Mouse (Mus musculus): Measurements from ENCODE around the gene Mras. TPM values are rescaled to one million over a fixed set of nuclear protein-coding genes. Genes with fewer than 3 reads are reported as not detected.

The Mras gene
- total and polyA plus RNA-seq, 2 experiments from 2014 or later = 74.0 to 75.5 TPM

DNA sequence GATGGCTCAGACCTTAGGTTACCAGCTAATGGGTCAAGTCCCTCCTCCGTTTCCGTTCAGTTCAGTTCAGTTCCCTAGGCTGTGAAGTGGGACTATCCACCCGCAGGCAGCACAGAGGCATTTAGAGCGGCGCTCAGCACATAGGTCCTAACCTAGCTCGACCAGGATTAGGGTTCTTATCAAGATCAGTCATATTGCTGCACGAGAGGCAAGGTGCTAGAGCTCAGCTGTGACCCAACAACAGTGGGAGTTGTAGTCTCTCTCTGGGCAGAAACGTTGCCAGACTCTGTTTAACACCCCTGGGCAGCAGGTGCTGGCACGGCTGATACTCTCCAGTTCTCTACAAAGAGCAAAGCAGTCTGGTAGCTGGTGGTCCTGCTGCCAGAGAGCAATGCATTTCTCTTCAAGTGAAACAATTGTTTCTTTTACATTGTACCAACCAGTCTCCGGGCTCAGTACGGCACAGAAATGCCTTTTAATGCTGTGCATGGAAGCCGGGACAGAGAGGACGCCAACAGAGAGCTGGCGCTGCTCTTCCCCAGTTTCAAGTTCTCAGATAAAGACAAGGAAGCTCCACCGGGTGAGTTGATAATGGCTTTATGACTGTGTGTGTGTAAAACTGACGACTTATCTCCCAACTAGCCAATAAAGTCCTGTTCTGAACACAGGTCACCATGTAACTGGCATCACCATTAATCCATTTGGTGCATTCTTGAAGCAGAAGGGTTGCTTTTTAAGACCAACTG, 33.3 kb upstream of the Mras start:
- Histone ChIP-seq H3K27me3 (ENCODE audit: insufficient read depth, low read length) (no peaks in the 10 kb centered on the region), H3K27ac (no peak overlapping the region), H3K9ac (replicated peaks; ENCODE audit: low read length) (no peak overlapping the region), H3K4me1 (ENCODE audit: insufficient read depth, low read length) (no peaks in the 10 kb centered on the region), H3K36me3 (ENCODE audit: insufficient read depth, low read length) (0 out of 2 replicates have a peak, but pooled peaks cover 1% of the 10 kb centered on the region), H3K4me2 (ENCODE audit: low read depth, low read length) (no peak overlapping the region), H3K9me3 (ENCODE audit: low read length) (no peaks in the 10 kb centered on the region), H3K4me3 (ENCODE audit: low read length) (no peak overlapping the region)
- no peak for TF ChIP-seq CTCF (IDR thresholded peaks at IDR 0.05; ENCODE audit: low read depth)
- 58% methylated on average over 16 of the region's 16 CpGs for WGBS
- ATAC-seq (no peak), DNase-seq (ENCODE audit: low spot score) (no peak)

- Histone ChIP-seq H3K4me3 (ENCODE audit: low read length) (no peak overlapping the region), H3K27ac (no peak overlapping the region), H3K9me3 (ENCODE audit: low read length) (no peaks in the 10 kb centered on the region), H3K36me3 (ENCODE audit: insufficient read depth, low read length) (no peaks in the 10 kb centered on the region), H3K4me1 (ENCODE audit: insufficient read depth, low read length) (no peaks in the 10 kb centered on the region), H3K9ac (replicated peaks; ENCODE audit: low read length) (no peak overlapping the region), H3K27me3 (ENCODE audit: insufficient read depth, low read length) (no peaks in the 10 kb centered on the region), H3K4me2 (ENCODE audit: low read depth, low read length) (no peak overlapping the region)
- WGBS = 66% methylated on average over 8 of the region's 8 CpGs
- peak; percentile 48 for TF ChIP-seq CTCF (IDR thresholded peaks at IDR 0.05; ENCODE audit: low read depth)
- DNase-seq (ENCODE audit: low spot score) = no peak
- ATAC-seq = 0 out of 2 replicates have a peak, but pooled peaks have one; percentile 21
Observed at GRCm38 (mm10) chr9:99469681-99470273, 32.6 kb upstream of the Mras start.

GRCm38 (mm10) chr9:99468572-99468971, 31.4 kb upstream of the Mras start:
- ATAC-seq (peak; percentile 52), DNase-seq (ENCODE audit: low spot score) (peak; percentile 54)
- no peaks in the 10 kb centered on the region for H3K4me1 ChIP-seq (ENCODE audit: insufficient read depth, low read length)
- H3K36me3 ChIP-seq (ENCODE audit: insufficient read depth, low read length) = no peaks in the 10 kb centered on the region
- 79% methylated on average over 9 of the region's 9 CpGs for WGBS
- H3K27ac ChIP-seq = no peak overlapping the region
- TF ChIP-seq CTCF (IDR thresholded peaks at IDR 0.05; ENCODE audit: low read depth) = no peak
- H3K9me3 ChIP-seq (ENCODE audit: low read length) = no peaks in the 10 kb centered on the region
- no peak overlapping the region for H3K4me2 ChIP-seq (ENCODE audit: low read depth, low read length)
- no peak overlapping the region for H3K4me3 ChIP-seq (ENCODE audit: low read length)
- H3K27me3 ChIP-seq (ENCODE audit: insufficient read depth, low read length) = no peaks in the 10 kb centered on the region
- H3K9ac ChIP-seq (replicated peaks; ENCODE audit: low read length) = no peak overlapping the region

GRCm38 (mm10) chr9:99464876-99465275, 27.7 kb upstream of the Mras start:
- Histone ChIP-seq H3K27ac (no peak overlapping the region), H3K4me1 (ENCODE audit: insufficient read depth, low read length) (no peaks in the 10 kb centered on the region), H3K27me3 (ENCODE audit: insufficient read depth, low read length) (no peaks in the 10 kb centered on the region), H3K4me2 (ENCODE audit: low read depth, low read length) (no peak overlapping the region), H3K4me3 (ENCODE audit: low read length) (no peak overlapping the region), H3K36me3 (ENCODE audit: insufficient read depth, low read length) (no peaks in the 10 kb centered on the region), H3K9me3 (ENCODE audit: low read length) (no peaks in the 10 kb centered on the region), H3K9ac (replicated peaks; ENCODE audit: low read length) (no peak overlapping the region)
- no peak for TF ChIP-seq CTCF (IDR thresholded peaks at IDR 0.05; ENCODE audit: low read depth)
- DNase-seq (ENCODE audit: low spot score) (peak; percentile 30), ATAC-seq (no peak)
- 69% methylated on average over 6 of the region's 6 CpGs for WGBS

DNA sequence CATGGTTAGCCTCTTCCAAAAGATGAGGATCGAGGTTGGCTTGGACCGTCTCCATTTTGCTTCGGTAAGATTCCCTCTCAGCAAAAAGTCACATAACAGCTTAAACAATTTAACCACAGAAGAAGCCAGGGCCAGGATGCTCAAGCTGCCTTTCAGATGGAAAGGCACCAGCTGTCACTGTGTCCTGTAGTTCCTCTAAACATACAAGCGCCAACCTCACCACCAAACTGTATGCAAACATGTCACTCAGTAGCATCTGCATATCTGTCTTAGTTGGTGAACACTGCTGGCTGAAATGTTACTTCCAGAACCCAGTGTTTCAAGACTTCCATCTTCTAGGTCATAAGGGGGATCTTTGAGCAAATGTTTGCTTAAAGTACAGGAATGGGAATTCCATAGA, 22.5 kb upstream of the Mras start:
- Histone ChIP-seq H3K9me3 (ENCODE audit: low read length) (no peaks in the 10 kb centered on the region), H3K27ac (no peak overlapping the region), H3K4me3 (ENCODE audit: low read length) (no peak overlapping the region), H3K36me3 (ENCODE audit: insufficient read depth, low read length) (no peaks in the 10 kb centered on the region), H3K9ac (replicated peaks; ENCODE audit: low read length) (no peak overlapping the region), H3K4me1 (ENCODE audit: insufficient read depth, low read length) (no peaks in the 10 kb centered on the region), H3K27me3 (ENCODE audit: insufficient read depth, low read length) (no peaks in the 10 kb centered on the region), H3K4me2 (ENCODE audit: low read depth, low read length) (no peak overlapping the region)
- 85% methylated on average over 4 of the region's 4 CpGs for WGBS
- no peak for DNase-seq (ENCODE audit: low spot score)
- ATAC-seq = no peak
- no peak for TF ChIP-seq CTCF (IDR thresholded peaks at IDR 0.05; ENCODE audit: low read depth)

DNA sequence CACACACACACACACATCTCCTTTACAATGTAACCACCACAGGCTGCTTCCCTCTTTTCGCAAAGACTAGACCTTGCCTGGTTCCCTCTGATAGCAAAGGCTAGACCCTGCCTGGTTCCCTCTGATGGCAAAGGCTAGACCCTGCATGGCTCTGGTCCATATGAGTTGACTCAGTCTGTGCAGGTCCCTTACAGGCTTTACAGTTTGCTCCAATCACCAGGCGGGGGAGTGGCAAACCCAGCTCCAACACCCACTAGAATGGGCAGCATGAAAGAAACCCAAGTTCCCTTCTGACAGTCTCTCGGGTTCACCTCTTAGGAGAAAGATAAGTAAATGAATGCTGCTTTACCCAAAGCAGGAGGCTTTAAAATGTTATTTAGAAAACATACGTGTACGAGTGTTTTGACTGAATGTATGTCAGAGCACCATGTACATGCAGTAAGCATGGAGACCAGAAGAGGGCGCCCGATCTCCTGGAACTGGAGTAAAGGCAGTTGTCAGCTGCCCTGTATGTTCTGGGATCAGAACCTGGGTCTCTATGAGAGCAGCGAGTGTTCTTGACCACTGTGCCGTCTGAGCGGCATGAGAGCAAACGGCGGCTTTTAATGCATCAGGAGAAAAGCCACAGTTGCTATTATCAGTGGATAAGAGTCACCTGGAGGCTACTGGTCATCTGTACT, 21.5 kb upstream of the Mras start:
- Histone ChIP-seq H3K9ac (replicated peaks; ENCODE audit: low read length) (no peak overlapping the region), H3K36me3 (ENCODE audit: insufficient read depth, low read length) (no peaks in the 10 kb centered on the region), H3K4me1 (ENCODE audit: insufficient read depth, low read length) (no peaks in the 10 kb centered on the region), H3K9me3 (ENCODE audit: low read length) (no peaks in the 10 kb centered on the region), H3K4me3 (ENCODE audit: low read length) (no peak overlapping the region), H3K27me3 (ENCODE audit: insufficient read depth, low read length) (no peaks in the 10 kb centered on the region), H3K27ac (no peak overlapping the region), H3K4me2 (ENCODE audit: low read depth, low read length) (no peak overlapping the region)
- 44% methylated on average over 12 of the region's 12 CpGs for WGBS
- peak; percentile 71 for TF ChIP-seq CTCF (IDR thresholded peaks at IDR 0.05; ENCODE audit: low read depth)
- peak; percentile 66 for DNase-seq (ENCODE audit: low spot score)
- ATAC-seq = no peak
